Mouse (Mus musculus) CD4-positive, CD25-positive, alpha-beta regulatory T cell, adult 4 months (primary cell): Measurements from ENCODE around the gene Hspb9. TPM values are rescaled to one million over a fixed set of nuclear protein-coding genes. Genes with fewer than 3 reads are reported as not detected.

ENCODE experiments used
- ATAC-seq: one replicate; pipeline ENCODE4 v1.8.0; 2017
- polyA plus RNA-seq, 2 experiments: library from polyadenylated mRNA; unstranded; fragments of 100-300 nt; shearing (Covaris generic); gene quantifications; one replicate each; pipeline ENCODE4 v1.2.1; 2017

Gene Hspb9
- polyA plus RNA-seq, 2 experiments from 2014 or later, result 1.0 TPM; not detected in 1

DNA sequence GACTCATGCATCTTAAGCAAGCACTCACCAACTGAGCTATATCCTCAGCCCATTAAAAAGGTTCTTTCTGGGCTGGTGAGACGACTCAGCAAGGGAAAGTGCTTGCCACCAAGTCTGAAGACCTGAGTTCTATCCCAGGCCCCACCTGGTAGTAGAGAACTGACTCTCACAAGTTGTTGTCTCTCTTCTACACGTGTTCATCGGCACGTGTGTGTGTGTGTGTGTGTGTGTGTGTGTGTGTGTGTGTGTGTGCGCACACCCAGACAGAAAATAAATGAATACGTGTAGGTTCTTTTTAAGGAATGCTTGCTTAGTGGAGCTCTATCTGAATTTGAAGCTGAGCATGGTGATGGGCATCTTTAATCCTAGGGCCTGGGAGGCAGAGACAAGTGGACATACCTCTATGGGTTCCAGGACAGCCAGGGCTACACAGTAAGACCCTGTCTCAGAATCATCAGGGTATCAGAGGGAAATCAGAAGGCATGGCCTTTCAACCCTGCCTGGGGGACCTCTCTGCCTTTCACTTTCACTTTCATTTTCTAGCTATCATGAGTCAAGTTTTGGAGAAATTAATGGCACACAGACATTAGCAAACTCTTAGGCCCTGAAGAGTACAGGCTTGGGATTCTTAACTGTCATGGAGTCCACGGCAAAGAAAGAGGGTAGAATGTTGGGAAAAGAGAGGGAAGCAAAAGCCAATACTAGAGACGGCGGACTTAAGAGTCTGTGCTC lies 21.6 kb downstream of the Hspb9 start:
- ATAC-seq, result peak; percentile 21

DNA sequence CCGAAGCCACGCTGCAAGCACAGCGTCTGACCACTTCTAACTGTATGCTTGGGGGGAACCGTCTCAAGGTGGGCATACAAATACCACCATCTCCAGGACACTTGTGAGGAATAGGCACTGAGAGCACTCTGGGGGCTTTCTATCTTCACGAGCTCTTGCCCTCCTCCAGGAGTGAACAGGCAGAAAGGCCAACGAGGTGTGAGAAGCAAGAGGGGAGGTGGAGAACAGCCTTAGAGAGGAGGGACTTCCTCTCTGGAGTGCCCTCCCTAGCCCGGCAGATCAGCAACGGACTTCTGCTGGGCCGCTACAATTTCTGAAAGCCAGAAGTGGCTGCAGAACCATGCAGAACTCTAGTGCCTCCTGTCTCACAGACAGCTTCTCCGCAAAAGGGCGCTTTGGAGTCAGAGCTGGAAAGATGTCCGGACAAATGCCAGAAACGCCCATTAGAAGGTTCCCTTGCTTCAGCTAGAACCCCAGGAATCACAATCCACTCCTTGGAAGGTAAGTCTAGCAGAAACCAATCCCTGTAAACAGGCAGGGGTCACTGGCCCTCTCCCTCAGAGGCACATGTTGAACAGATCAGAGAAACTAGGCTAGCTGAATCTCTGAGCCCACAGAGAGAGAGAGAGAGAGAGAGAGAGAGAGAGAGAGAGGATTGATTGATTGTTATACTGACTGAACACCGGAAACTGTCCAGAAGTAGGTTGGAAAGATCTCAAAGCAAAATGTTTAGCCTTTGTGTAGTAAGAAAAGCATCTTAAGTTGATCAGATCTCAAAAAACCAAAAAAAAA lies 22.5 kb downstream of the Hspb9 start:
- no peak for ATAC-seq

DNA sequence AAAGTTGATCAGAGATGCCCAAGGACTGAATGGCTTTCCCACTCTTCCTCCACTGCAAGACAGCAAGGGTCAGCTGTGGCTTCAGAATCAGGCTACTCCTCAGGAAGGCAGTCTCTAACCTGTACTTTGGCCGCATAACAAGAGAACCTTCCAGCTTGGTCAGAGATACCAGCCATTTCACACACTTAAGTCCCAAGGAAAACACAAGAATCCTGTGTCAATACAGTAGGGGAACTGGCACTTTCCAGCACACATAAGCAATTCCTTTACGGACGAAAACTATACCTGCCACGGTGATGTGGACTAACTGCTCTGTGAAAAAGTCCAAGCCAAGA lies 23.1 kb downstream of the Hspb9 start:
- ATAC-seq, result no peak

DNA sequence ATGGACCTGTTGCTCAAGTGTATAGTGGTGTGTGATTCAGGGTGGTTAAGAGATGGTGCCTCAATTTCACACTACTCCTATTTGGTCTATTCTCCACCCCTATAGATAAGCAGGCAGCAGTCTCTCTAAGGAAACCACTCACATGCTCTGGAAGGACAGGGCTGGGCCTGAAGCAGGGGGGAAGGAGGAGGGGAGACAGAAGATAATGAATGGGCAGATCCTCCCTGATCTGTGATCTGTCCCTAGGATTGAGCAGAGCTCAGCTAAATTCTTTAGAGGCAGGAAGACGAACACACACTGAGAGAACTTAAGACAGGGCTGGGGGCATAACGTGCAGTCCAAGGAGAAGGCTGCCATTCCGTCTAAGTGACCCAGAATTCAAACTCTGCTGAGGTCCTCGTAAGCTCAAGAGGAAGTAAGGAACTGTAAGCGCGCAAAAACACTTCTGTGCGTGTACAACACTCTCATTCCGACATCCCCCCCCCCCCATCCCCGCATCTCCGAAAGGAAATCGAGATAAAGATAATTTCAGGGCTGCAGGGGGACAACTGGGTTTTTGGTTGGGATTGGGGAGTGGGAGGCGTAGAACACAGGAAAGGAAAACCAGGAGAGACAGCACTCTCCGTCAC lies 23.6 kb downstream of the Hspb9 start:
- ATAC-seq, result no peak

DNA sequence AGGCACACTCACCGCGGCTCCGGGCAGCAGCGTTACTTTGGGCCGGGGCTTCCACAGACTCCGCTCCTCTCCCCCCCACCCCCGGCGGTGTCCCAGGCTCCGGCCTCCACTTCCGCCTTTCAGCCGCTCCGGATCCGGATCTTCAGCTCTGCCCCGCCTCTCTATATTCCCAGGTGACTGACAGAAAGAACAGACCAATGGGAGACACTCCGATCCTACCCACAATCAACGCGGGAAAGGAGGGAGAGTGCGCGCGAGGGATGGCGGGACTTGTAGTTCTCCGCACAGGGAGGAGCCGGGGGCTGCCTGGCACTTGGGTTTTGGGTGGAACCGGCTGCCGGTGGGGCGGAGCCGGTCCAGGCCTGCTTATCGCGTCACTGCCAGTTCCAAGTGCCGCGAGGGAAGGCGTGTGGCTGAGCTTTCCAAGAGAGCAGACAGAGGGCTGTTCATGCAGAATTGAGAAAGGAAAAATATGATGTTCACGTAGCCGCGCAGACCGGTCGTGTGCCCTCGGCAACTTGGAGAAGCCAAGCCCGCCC lies 24.5 kb downstream of the Hspb9 start, which contains the start of gene Rab5c:
TSS of gene Rab5c (minus strand) at position 150 of the 539 bp plus-strand sequence.
- peak; percentile 97 for ATAC-seq

DNA sequence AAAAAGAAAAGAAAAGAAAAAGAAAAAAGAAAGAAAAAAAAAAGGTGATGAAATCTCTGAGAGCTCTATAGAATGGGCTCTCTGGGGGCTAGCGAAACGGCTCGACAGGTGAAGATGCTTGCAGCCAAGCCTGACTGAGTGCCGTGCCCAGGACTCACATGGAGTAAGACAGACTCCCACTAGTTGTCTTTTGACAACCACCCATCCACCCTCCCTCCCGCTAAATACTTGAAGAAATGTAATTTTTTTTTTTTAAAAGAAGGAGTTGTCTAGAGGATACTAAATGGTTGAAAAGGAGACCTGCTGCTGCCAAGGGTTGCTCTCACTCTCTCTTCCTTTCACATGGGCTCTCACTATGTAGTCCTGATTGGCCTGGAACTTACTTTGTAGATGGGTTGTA lies 25.1 kb downstream of the Hspb9 start:
- no peak for ATAC-seq

DNA sequence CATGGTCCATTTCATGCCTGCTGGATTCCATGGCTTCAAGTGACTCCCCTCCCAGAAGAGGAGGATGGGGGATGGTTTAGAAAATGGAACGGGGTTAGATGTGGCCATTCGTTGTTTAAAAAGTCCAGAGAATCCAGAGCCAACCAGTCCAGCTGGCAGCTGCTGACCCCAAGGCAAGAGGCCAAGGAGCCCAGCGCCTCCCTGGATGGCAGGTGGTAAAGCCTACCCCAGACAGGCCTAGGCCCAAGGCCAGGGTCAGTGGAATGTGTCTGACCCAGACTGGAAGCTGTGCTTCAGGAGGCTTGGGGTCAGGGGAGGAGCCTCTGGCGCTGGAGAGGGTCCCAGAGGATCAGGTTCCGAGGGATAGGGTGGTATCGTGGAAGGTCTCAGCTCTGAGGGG lies 27.7 kb downstream of the Hspb9 start:
- ATAC-seq, result no peak

DNA sequence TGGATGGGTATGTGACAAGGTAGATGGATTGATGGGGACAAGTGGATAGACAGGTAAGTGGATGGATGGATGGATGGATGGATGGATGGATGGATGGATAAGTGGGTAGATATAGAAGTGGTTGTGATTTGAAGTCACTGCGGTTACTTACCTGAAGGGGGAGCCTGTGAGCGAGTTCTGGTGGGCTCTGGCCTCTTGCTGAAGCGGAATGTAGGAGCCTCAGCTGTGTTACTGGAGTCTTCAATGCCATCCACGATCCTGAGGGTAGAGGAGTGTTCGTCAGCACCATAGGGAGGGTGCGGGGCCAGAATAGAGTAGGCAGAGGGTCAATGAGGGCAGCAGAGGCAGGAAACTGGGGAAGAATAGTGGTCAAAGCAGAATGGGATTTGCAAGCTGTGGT lies 31.4 kb downstream of the Hspb9 start:
- peak; percentile 65 for ATAC-seq

DNA sequence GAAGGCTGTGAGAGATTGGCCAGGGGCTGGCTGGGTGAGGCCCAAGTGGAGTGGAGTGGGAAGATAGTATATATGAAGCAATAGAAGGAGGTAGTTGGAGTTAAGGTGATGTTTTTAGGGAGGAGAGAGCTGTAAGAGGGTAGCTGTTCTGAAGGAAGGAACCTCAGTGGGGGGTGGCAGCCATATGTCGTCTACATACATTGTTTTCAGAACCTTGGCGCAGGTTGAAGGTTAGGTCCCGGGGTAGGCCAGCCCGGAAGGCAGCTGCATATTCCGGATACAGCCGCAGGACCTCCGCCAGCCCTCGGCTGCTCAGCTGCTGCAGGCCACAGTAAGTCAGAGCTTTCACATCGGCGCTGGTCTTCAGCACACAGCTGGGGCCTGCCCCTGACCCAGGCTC lies 32.9 kb downstream of the Hspb9 start:
- ATAC-seq, result no peak

DNA sequence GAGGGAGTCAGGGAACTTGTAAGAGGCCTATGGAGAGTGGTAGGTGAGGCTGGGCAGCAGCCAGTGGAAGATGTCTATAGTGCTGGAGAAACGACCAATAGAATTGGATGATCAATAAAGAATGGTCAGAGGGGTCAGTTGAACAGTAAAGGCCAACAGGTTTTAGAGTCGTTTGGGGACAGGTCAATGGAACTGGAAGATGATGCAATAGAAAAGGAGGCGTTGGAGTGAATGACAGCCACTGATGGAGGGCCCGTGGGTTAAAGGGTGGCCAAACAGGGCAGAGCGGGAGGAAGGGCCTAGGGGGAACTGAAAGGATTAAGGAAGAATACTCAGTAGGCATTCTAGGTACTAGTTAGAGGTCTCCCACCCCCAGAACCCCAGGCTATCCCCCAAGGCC lies 33.5 kb downstream of the Hspb9 start:
- no peak for ATAC-seq

DNA sequence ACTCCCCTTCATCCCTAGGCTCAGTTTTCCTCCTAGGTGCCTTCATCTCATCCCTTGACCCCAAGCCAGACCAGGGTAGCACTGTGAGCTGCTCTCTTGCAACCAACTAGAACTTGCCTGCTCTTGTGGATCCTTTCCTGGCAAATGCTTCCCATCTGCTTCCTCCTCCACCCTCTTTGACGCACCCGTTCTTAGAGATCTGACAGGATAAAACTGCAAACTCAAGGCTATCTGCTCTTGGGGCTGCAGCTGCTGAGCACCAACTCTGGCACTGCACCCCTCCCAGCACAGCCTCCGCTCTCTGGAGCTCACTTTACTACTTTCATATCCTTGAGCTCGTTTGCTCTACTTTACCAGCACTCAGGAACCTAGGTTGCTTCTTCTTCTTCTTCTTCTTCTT lies 35.0 kb downstream of the Hspb9 start:
- no peak for ATAC-seq

DNA sequence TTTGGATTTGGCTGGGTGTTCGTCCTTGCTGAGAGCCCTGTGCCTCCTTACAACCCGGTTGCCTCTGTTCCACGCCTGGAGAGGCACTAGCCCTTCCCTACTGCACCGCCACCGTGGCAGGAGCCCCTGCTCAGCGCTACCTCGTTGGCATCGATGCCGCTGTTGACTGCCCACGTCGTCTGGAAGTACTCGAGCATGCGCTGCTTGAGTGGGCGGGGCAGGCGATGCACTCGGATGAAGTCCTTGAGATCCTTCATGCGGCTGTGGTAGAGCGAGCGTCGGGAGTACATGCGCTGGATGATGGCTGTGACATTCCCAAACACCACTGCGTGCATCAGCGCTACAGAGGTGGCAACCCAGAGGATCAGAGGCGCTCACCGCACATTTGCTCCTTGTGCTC lies 35.8 kb downstream of the Hspb9 start:
- no peak for ATAC-seq

DNA sequence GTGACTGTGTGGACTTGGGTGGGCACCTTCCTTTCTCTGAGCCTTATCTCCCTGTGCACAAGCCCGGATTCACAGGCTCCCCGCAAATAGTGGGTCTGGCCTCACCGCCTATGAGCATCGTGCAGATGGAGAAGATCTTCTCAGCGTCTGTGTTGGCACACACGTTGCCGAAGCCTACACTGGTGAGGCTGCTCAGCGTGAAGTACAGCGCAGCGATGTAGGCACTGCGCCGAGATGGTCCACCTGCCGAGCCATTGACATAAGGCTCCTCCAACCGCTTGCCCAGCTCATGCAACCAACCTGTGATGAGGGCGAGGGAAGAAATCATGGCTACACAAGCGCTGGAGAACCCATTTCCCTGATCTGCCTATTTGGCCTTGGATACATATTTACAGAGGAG lies 36.5 kb downstream of the Hspb9 start:
- ATAC-seq, result no peak

DNA sequence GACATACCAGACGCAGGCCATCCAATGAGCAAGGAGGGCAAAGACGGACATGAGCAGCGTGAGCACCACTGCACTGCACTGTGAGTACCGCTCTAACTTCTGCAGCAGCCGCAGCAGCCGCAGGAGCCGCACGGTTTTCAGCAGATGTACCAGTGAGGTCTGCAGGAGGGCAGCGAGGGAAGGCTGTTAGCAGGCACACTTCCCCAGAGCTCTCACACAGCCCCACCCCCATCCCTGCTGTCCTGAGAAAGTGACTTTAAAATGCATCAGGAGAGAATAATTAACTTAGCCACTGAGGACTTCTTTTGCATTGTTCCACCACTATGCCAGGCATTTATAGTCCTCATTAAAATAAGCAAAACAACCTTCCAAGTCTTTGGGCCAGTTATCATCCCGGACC lies 38.6 kb downstream of the Hspb9 start:
- no peak for ATAC-seq

DNA sequence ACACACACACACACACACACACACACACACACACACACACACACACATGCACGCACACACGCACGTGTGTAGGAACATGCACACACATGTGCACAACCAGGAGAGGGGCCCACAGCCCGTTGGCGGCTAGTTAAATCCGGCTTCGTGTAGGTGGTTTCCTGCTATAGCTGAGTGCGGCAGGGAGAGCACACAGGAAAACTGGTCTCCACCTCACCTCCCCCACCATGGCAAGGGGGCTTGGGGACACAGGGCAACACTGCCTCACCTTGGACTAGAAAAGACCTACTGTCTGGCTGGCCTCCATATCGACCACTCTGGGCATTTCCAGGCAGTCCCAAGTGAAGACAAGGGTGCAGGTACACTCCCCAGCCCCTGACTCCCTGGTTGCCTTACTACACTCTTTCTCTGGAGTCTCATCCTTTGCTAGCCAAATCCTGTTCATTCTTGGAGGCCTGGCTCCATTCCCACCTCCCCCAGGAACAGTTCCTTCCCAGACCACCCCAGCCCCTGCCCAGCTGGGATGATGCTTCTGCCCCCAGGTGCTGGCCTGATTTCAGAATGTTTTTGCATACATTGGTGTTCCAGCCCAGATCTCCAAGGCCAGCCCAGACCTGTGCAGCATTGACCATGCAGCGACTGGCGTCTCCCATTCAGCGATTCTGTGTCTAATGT lies 40.5 kb downstream of the Hspb9 start:
- ATAC-seq, result no peak

DNA sequence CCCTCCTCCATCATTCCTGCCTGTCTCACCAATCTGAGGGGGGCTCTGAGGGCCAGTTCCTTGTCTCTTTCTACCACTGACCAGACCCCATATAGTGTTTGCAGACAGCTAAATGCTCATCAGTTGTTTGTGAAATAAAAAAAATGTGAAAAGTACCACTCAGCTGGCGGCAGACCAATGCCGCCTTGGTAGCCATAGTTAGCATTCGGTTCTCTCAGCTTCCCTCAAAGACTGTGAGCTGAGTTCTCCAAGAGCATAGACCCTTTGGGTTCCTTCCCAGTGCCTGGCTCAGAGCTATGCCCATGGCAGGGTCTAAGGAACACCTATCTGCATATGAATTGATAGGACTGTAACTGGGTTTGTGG lies 41.0 kb downstream of the Hspb9 start:
- ATAC-seq, result no peak

DNA sequence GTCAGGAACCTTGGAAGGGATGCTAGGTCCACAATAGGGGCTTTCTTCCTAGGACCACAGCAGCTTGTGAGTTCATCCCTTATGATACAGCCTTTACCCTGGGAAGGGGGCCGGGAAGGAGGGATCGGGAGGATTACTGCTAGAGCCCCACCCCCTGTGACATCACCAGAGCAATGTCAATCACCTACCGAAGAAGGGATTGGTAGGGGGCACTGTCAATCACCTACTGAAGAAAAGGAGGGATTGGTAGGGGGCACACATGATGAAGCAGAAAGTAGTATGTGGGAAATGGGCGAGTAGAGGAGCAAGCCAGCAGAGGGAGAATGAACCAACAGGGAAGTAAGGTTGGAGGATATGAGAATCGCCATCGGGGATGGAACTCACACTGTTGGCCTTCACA lies 42.8 kb downstream of the Hspb9 start:
- no peak for ATAC-seq

DNA sequence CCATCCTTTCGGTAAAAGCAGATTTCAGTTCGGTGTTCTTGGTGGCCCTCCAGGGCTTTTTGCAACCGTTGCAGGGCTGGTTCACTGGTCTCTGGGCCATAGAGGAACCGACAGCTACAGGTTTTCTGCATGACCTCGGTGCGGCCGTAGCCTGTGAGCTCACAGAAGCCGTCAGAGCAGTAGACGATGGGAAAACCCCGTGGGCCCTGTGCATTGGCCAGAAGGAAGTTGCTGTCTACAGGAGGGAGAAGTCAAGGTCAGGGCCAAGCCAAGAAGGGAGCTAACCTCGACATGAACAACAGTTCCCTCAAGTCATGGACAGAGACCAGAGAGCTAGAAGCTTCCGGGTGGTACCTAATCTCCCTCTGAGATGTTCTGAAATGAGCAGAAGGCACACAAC lies 43.9 kb downstream of the Hspb9 start:
- ATAC-seq, result no peak

DNA sequence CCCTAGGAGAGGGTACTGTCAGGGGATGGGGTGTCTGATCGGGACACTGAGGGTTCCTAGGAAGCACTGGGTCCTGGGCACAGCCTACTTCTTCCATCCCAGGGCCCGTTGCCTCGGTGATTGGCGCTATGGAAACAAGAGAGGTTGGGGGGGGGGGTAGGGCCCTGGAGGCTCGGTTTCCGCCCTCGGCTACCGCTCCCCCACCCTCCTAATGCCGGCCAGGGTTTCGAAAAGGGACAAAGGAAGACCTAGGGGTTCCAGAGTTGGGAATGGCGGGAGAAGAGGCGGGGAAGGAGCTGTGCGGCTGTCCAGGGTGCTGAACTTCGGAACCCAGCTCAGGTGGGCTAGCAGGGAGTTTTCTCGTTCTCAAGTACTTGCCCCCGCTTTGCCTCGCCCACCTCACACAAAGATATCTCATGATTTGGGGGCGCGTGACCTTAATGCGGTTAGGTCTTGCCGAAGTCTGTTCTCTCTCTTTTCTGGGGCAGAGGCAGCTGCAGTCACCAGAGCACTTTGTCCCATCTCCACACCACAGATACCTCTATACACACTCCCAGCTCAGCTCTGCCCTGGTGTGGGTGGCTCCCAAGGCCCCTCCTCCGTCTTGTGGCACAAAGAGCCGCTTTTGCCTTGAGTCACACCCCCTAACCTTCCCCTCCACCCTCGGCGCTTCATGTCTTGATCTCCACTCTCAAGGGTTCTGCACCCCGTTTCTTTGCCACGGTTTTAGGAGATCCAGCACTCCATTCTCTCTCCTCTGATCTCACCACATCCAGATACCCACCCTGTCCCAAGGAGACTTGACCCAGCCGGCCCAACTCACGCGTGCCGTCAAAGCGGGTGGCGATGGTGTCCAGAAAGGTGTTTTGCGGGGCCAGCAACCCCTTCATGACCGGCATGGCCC lies 45.3 kb downstream of the Hspb9 start:
- no peak for ATAC-seq

DNA sequence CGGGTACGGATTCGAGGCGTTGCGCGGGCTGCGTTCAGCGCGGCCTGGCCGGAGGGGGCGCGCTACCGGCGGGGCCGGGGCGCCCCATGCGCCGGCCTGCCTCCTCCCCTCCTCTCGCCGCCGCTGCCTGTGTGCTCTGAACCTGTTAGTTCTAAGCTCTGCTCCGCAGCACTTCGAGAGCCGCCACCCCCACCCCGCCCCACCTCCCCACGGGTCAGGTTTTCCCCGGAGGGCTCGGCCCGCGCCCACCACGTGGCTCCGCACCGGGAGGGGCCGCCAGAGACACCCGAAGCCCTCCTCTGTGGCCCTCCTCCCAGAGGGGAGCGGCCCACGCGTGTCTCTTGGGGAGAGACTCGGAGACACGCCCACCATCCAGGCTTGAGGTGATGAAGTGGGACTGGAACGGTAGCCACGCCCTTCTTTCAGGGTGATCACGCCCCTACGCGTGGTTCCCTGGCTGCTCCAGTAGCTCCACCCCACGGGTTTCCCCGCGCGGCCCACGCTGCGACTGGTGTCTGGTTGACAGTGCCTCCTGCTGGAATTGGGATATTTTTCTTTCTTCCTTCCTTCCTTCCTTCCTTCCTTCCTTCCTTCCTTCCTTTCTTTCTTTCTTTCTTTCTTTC lies 46.1 kb downstream of the Hspb9 start, which contains the start of gene Kcnh4:
TSS of gene Kcnh4 (minus strand) at position 332 of the 623 bp plus-strand sequence.
- peak; percentile 81 for ATAC-seq

DNA sequence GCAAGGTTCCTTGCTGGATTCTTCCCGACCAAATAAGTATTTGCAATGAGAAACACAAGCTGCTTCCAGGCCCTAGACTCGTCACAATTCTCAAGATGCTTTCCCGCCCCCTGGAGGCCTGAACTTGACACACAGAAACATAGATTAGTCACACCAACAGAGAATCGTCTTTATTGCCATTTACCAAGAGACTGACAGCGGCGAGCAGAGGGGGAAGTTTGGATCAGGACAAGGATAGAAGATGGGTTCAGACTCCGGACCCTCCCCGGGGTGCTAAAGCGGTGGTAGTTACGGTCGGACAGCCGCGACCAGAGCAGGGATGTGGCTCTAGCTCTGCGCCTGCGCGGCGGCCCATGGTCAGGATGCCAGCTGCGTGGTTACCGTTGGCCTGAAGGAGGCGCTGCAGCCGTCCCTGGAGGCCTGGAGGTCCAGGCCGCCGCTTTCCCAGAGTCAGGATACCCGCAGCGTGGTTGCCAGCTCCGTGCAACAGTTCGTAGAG lies 47.9 kb downstream of the Hspb9 start:
- peak; percentile 62 for ATAC-seq
